Mouse (Mus musculus) left cerebral cortex, adult 2 months (tissue): ENCODE measurements around the gene 1700037C18Rik. TPM values are rescaled to one million over a fixed set of nuclear protein-coding genes. Genes with fewer than 3 reads are reported as not detected.

ENCODE experiments used
- DNase-seq, 2 experiments: peaks; one replicate each; pipeline ENCODE4 v3.0.0; 2021 to 2022; ENCODE audit warnings: low spot score in 2 of 2, mixed read lengths in 1 of 2; ENCODE audit errors: extremely low spot score in 1 of 2
- H3K27ac ChIP-seq: fragments of 200-600 bp; 2 replicates; pipeline ENCODE4 v1.8.1; 2022
- H3K4me3 ChIP-seq: fragments of 200-600 bp; 2 replicates; pipeline ENCODE4 v1.8.1; 2022
- CTCF ChIP-seq: fragments of 200-600 bp; IDR thresholded peaks from 2 replicates; pipeline ENCODE4 v1.8.1; 2022; ENCODE audit warnings: antibody characterized with exemption, mild to moderate bottlenecking, moderate library complexity
- intact Hi-C: fragments of 180-260 bp; cut with DNase I; formaldehyde crosslinking; loops from one replicate; pipeline ENCODE4 v1.15.1; 2025
- long read RNA-seq, 2 experiments: library from polyadenylated mRNA; stranded (forward); transcript quantifications; one replicate each; pipeline ENCODE4 v2.0.0; 2021; ENCODE audit warnings: borderline mapping rate in 2 of 2
- total RNA-seq, 2 experiments: library from RNA; stranded (reverse); gene quantifications; 2 replicates each; pipeline ENCODE4 v1.2.3; 2021

1700037C18Rik gene
- total RNA-seq: 1 to 10 TPM; 5.4 to 8.2 TPM
- long read RNA-seq, experiment 1, partial matches to known transcripts: 0 of 6 reads
- long read RNA-seq, experiment 1, other reads (novel, unspliced or antisense): 4 of 6 reads
- long read RNA-seq, experiment 2, partial matches to known transcripts: 1 of 11 reads
- long read RNA-seq, experiment 2, other reads (novel, unspliced or antisense): 8 of 11 reads

DNA sequence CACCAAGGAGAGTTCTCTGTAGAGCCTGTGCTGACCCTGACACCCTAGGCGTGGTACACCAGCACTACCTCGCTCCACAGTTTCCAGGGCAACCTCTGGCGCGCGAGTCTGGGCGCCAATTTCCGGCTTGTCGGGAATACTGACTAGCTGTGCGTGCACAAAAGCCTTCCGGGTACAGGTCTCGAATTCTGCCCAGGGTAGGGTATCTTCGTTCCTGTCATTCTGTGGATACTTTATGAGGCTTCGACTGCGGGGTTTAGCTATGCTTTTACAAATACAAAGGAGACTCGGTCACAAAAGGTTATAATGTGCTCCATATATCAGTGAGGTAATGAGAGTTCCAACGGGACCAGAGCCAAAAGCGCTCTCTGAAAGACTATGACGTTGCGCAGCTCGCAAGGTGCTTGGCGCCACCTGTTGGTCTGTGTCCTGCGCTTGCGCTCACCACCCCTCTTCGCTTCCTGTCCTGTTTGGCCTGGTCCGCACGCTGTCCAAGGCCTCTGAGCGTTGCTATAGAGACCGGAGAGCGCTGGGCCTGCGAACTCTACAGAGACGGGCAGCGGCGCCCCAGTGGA is at the start of gene 1700037C18Rik, which contains the start of gene Cluap1:
Gene 1700037C18Rik (minus strand): TSS at position 153 of the 575 bp plus-strand sequence.
Gene Cluap1 (plus strand): TSS at position 265 of the 575 bp plus-strand sequence.
- peak; percentile 91 to 93 for DNase-seq
- peak; percentile 67 for TF ChIP-seq CTCF
- intact Hi-C loops: loop anchor here (1.0 to 5.0 kb wide), 3 partner anchors 24 to 94 kb away; partner anchors contain the start of genes Gm20695, Slx4, Zfp174 and Zfp597
- H3K4me3 ChIP-seq: peak within 1 kb of the TSS; percentile 68
- H3K27ac ChIP-seq: peak within 1 kb of the TSS; percentile 88

DNA sequence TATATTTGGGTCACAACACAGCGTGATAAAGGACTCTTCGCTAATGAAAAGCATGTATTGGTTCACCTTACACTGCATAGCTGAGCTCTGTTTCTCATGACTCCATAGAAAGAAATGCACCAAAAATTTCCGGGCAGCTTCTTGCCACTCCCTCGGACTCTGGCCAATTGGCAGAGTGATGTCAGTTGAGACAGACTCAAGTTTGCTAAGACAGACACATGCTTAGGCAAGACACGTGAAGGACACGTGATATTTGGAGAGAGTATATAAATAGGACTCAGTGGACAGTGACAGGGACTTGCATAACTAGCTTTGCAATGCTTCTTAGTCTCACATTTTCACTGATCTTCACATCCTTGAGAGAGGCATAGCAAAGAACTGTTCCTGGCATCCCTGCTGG is 47.9 kb upstream of the 1700037C18Rik start:
- intact Hi-C loops: no loop called here
- TF ChIP-seq CTCF: no peak
- H3K4me3 ChIP-seq: no peak overlapping the region
- no peak overlapping the region for H3K27ac ChIP-seq
- DNase-seq: no peak

DNA sequence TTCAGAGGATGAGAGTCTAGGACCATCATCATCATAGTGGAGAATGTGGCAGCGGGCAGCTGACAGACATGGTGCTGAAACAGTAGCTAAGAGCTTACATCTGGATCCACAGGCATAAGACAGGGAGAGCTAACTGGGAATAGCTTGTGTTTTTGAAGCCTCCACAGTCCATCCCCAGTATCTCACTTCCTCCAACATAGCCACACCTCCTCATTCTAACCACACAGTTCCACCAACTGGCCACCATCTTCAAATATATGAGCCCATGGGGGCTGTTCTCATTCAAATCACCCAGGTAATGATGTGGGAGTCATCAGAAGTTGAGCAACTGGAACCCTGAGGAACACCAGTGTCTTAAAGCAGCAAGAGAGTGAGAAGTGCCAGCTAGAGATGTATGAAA is 42.7 kb upstream of the 1700037C18Rik start:
- no peak overlapping the region for H3K27ac ChIP-seq
- intact Hi-C loops: no loop called here
- DNase-seq: no peak
- no peak overlapping the region for H3K4me3 ChIP-seq
- TF ChIP-seq CTCF: no peak

DNA sequence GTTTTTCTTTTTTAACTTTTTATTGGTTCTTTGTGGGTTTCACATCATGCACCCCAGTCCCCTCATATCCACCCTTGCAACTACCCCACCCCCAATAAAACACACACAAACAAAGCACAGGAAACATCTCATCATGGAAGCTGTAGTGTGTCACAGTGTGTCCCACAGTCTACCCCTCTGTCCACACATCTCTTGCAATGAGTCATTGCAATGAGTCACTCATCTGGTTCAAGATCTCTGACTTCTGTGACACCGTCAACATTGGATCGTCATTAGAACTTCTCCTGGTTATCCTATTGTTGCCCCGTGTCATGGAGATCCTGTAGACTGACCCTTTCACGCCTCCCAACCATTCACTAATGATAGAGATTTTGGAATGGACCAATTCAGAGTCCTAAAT is 26.2 kb upstream of the 1700037C18Rik start:
- intact Hi-C loops: no loop called here
- Histone ChIP-seq H3K4me3 (no peak overlapping the region), H3K27ac (no peak overlapping the region)
- no peak for DNase-seq
- no peak for TF ChIP-seq CTCF

DNA sequence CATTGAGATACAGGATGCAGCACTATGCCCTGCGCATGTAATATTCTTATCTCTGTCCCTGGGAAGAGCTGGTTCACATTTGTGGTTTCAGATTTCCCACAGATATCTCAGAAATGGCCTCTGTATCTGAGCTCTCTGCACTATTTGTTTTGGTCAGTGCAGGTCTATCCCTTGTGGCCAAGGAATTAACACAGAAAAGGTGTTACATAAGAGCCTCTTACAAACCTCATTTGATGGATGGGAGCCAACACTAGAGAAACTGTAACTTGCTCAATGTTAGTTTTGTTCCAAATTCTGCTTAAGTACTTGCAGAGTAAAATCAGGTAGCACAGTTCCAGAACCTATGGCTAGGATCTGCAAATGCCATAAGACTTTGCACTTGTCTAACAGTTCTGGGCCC is 25.6 kb upstream of the 1700037C18Rik start:
- H3K4me3 ChIP-seq: no peak overlapping the region
- TF ChIP-seq CTCF: no peak
- intact Hi-C loops: no loop called here
- no peak overlapping the region for H3K27ac ChIP-seq
- no peak for DNase-seq

DNA sequence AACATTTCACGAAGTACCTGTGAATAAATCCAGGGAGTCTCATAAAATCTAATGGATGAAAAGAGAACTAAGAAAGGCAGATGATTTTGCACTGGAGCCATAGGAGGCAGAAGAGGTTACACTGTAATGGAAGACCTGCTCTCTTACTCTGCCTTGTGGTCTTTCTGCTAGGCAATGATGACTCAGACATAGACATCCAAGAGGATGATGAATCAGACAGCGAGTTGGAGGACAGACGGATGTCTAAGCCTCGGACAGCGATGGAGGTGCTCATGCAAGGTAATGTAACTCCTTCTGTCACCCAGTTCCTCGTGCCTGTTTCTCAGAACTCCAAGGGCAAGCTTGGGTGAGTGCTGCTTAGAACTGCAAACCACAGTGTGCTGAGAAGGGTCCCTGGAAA is 25.0 kb upstream of the 1700037C18Rik start:
- intact Hi-C loops: no loop called here
- no peak for TF ChIP-seq CTCF
- Histone ChIP-seq H3K27ac (no peak overlapping the region), H3K4me3 (no peak overlapping the region)
- DNase-seq: no peak

DNA sequence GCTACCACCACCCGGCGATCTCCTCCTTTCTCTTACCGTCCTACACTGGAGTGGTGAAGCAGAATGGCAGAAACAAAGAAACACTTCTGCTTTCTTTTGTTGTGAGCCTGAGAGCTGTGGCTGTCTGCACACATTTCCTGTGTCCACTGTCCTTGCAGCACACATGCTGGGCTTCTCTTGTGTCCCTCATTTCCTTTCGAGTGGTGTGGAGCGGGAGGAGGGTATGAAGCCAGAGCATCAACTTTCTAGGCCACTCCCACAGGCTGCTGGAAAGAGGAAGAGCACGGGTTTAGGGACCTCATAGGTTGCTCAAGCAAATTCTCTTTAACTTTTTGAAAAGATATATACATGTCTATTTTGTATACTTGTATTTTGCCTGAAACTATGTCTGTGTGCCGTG is 20.7 kb upstream of the 1700037C18Rik start:
- intact Hi-C loops: no loop called here
- no peak for DNase-seq
- Histone ChIP-seq H3K27ac (no peak overlapping the region), H3K4me3 (no peak overlapping the region)
- no peak for TF ChIP-seq CTCF

DNA sequence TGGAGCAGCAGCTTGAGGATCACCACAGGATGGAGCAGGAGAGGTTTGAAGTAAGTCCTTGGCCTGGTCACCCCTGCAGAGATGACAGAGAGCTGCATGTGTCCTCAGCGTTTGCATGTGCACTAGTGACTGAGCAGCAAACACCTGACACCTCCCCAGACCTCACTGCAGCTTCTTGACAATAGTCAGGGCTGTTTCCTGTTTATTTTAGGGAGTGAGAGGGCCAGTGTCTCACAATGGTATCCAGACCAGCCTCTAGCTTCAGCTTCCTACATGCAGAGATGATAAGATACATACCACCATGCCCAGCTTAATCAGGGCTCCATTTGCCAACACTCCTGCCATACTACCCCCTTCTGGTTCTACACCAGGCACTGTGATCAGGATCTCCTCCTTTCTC is 20.1 kb upstream of the 1700037C18Rik start:
- no peak for TF ChIP-seq CTCF
- DNase-seq: no peak
- no peak overlapping the region for H3K27ac ChIP-seq
- H3K4me3 ChIP-seq: no peak overlapping the region
- intact Hi-C loops: no loop called here

DNA sequence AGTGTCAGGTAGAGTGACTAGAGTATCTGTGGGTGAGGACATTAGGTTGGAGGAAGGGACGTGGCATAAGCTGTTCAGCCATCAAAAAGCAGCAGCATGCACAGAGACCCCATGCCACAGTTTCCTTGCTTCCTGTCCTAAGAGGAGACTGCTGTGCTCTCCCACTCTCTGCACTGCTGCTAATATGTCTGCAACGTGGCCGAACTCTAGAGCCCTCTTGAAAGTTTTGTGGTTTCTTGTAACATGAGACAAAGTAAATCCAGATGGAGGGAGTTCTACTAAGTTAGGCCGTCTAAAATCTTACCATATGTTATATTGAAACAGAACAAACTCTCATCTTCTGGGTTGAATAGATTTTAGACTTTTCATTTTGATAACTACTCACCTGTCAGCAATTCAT is 15.5 kb upstream of the 1700037C18Rik start:
- Histone ChIP-seq H3K27ac (no peak overlapping the region), H3K4me3 (no peak overlapping the region)
- intact Hi-C loops: no loop called here
- TF ChIP-seq CTCF: no peak
- DNase-seq: no peak

DNA sequence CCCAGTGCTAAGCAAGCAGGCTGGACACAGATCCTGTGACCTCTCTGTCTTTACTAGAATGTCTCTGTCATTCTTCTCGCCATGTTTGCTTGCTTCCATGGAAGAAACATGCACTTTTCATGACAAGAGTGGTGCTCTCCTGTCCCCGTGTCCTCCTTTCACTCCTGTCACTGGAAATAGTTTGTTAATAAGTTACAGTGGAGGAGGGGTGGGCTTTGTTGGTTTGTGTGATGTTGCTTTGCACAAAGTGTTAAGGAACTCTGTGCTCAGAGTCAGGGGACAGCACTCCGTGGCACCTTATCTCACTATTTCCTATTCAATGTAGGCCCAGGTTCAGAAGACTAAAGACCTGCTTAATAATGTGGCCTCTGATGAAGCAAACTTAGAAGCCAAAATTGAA is 15.0 kb upstream of the 1700037C18Rik start:
- no peak overlapping the region for H3K27ac ChIP-seq
- intact Hi-C loops: no loop called here
- no peak for DNase-seq

DNA sequence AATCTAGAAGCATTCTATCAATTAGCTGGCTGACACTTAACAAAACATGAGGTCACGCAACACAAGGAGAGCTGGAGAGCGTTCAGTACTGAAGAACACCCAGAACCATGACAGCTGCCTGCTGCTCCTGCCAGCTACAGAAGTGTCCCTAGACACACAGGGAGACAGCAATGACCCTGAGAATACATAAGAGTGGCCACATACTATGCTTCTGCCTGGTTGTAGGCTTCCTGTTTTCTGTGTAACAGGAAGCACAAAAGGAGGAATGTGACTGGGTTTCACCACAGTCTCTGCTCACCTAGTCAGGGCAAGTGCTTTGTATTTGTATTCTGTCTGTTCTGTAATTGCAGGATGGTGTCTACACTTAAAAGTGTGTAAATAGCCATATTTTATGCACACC is 12.3 kb upstream of the 1700037C18Rik start:
- no peak for TF ChIP-seq CTCF
- Histone ChIP-seq H3K4me3 (no peak overlapping the region), H3K27ac (no peak overlapping the region)
- no peak for DNase-seq
- intact Hi-C loops: no loop called here

More for the DNA sequence above, 15.0 kb upstream of the 1700037C18Rik start:
- H3K4me3 ChIP-seq: no peak overlapping the region
- TF ChIP-seq CTCF: no peak

DNA sequence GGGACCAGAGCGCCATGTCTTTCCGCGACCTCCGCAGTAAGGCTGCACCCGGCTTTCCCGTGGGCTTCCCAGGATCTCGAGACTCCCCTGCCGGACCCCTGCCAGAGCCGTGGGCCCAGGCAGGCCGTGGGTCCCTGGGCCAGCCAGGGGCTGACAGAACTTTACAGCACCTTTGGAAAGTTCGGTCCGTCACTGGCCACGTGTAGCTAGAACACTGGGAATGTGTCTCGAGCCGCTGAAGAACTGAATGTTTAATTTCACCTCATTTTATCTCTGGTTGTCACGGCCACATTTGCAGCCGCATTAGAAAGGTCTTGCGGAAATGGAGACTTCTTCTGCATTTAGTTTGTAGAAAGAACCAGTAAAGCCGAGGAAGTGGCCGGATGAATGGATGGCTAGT is 629 bp upstream of the 1700037C18Rik start:
- no peak for TF ChIP-seq CTCF
- no peak for DNase-seq
- intact Hi-C loops: loop anchor here (2.0 to 5.0 kb wide), 2 partner anchors 62 to 93 kb away; partner anchors contain the start of genes Slx4 and Zfp174
- H3K27ac ChIP-seq: peak overlapping the region; percentile 88
- peak overlapping the region; percentile 68 for H3K4me3 ChIP-seq

DNA sequence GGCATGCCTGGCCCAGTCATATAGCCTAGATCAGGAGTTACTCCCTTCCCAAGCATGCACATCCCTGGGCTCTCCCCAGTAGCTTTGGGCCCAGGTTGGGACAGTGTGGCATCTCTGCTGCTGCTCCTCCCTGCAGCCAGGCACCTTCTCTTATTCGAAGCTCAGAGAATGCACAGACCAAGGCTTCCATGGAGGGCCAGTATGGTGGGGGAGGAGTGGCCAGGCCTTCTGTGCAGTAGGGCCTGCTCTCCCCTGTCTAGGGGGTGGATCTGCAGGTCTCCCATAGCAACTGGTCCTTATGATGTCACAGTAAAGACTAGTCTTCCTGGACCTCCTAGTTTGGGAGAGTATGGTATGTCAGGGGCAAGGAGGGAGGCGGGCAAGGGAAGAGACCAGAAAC is 1.0 kb downstream of the 1700037C18Rik start:
- intact Hi-C loops: loop anchor here (5.0 kb wide), 1 partner anchor 95 kb away; the partner anchor contains the start of gene Slx4
- no peak overlapping the region for H3K27ac ChIP-seq
- DNase-seq: no peak
- H3K4me3 ChIP-seq: no peak overlapping the region
- no peak for TF ChIP-seq CTCF
